Mouse (Mus musculus) heart, embryonic 14.5 days (tissue): ENCODE measurements around the gene Tmem268. TPM values are rescaled to one million over a fixed set of nuclear protein-coding genes. Genes with fewer than 3 reads are reported as not detected.

Source experiments
- ATAC-seq: fragments of 200-750 bp; cut with Nextera tagmentation; 2 replicates; pipeline ENCODE4 v1.8.0; 2017; ENCODE audit warnings: low read depth, moderate TSS enrichment; ENCODE audit not compliant: insufficient number of reproducible peaks, insufficient read depth, low FRiP score
- H3K27ac ChIP-seq, 2 experiments: fragments of 200-500 bp in 1 of 2; fragments of 300-500 bp in 1 of 2; sonication (generic) in 1 of 2; replicated peaks in 1 of 2; 2 replicates each; pipeline ENCODE4 v1.5.1; 2012 to 2014; ENCODE audit warnings: low read depth in 2 of 2, low read length in 2 of 2, control low read depth in 1 of 2, mild to moderate bottlenecking in 1 of 2, mixed read lengths in 1 of 2; ENCODE audit not compliant: control insufficient read depth in 1 of 2, insufficient read depth in 1 of 2
- H3K27me3 ChIP-seq: fragments of 300-500 bp; sonication (generic); 2 replicates; pipeline ENCODE4 v1.6.1; 2014; ENCODE audit warnings: mild to moderate bottlenecking, low read length, control low read depth; ENCODE audit not compliant: control insufficient read depth, insufficient read depth
- H3K36me3 ChIP-seq: fragments of 300-500 bp; sonication (generic); 2 replicates; pipeline ENCODE4 v1.6.1; 2014; ENCODE audit warnings: mild to moderate bottlenecking, control low read depth, low read length, mixed read lengths; ENCODE audit not compliant: control insufficient read depth, insufficient read depth
- H3K4me1 ChIP-seq, 2 experiments: fragments of 200-500 bp in 1 of 2; fragments of 300-500 bp in 1 of 2; sonication (generic) in 1 of 2; 2 replicates each; pipeline ENCODE4 v1.6.1; 2012 to 2014; ENCODE audit warnings: low read length in 2 of 2, control low read depth in 1 of 2, mixed read lengths in 1 of 2; ENCODE audit not compliant: control insufficient read depth in 2 of 2, insufficient read depth in 2 of 2
- H3K4me2 ChIP-seq: fragments of 300-500 bp; sonication (generic); 2 replicates; pipeline ENCODE4 v1.6.1; 2014; ENCODE audit warnings: mild to moderate bottlenecking, low read length
- H3K4me3 ChIP-seq, 2 experiments: fragments of 200-500 bp in 1 of 2; fragments of 300-500 bp in 1 of 2; sonication (generic) in 1 of 2; 2 replicates each; pipeline ENCODE4 v1.5.1; 2012 to 2014; ENCODE audit warnings: low read length in 2 of 2, mild to moderate bottlenecking in 2 of 2, control low read depth in 1 of 2, low read depth in 1 of 2, moderate library complexity in 1 of 2; ENCODE audit not compliant: control insufficient read depth in 1 of 2, insufficient read depth in 1 of 2
- H3K9ac ChIP-seq: fragments of 300-500 bp; sonication (generic); 2 replicates; pipeline ENCODE4 v1.6.1; 2014; ENCODE audit warnings: mild to moderate bottlenecking, low read length
- H3K9me3 ChIP-seq: fragments of 300-500 bp; sonication (generic); 2 replicates; pipeline ENCODE4 v1.6.1; 2016; ENCODE audit warnings: low read length, control low read depth; ENCODE audit not compliant: control insufficient read depth
- WGBS: fragments of 180-500 bp; shearing (Covaris S2); extraction: QIAGEN DNeasy Blood & Tissue Kit; methylation state at CpG from one replicate; pipeline ENCODE4 v1.1.7; 2014; 5-methylcytosine and 5-hydroxymethylcytosine counted together
- polyA plus RNA-seq: library from polyadenylated mRNA; unstranded; fragments of >200 nt; fragmentation: Nextera tagmentation; extraction: Ambion mirVana; gene quantifications from 2 replicates; pipeline ENCODE4 v1.2.1, GENCODE M21; 2014

The Tmem268 gene
- polyA plus RNA-seq, 1 experiment from 2014 or later = 5.6 TPM

DNA sequence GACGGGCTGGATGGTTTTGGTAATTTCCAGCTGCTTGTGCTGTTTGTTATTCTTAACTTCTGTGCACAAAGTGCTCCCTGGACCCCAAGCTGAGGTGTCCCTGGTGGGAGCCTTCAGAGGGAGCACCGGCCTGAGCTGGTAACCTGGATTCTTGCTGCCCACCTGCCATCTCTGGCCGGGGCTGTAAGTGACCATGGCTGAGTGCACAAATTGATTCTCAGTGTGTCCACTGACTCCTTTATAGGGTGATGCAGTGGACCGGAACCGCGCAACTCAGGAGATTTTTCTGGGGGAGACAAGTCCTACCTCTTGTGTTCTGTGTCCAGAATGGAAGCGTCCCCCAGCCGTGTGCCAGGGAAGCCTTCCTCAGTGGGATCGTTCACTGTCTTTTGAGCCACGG lies 26.6 kb downstream of the Tmem268 start:
- Histone ChIP-seq H3K4me2 (no peak overlapping the region), H3K4me1 (no peaks in the 10 kb centered on the region), H3K36me3 (no peaks in the 10 kb centered on the region), H3K4me3 (no peak overlapping the region), H3K9me3 (no peaks in the 10 kb centered on the region), H3K9ac (no peak overlapping the region), H3K27ac (no peak overlapping the region), H3K27me3 (no peaks in the 10 kb centered on the region)
- ATAC-seq = no peak
- WGBS = 87% methylated on average over 10 of the region's 10 CpGs

DNA sequence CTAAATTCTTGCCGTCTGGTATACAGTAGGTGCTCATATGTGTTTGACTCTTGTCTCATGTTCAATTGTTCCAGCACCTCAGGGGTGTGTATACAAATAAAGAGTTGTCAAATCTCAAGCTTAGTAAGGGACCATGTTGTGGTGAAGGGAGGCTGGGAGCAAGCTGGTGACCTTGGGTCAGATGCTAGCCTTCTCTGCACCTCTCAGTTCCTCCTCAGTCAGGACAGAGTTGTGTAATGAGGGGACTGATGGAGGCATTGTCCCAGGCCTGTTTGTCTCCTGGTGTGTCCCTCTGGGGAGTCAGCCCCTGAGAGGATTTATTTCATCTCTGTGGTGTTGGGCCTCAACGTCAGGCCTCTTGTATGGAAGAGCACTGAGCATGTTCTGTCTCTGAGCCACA lies 27.7 kb downstream of the Tmem268 start:
- H3K27me3 ChIP-seq = no peaks in the 10 kb centered on the region
- no peaks in the 10 kb centered on the region for H3K36me3 ChIP-seq
- H3K4me1 ChIP-seq = no peaks in the 10 kb centered on the region
- H3K4me3 ChIP-seq = no peak overlapping the region
- no peak overlapping the region for H3K9ac ChIP-seq
- 77% methylated on average over 2 of the region's 2 CpGs for WGBS
- ATAC-seq = no peak
- no peak overlapping the region for H3K4me2 ChIP-seq
- no peaks in the 10 kb centered on the region for H3K9me3 ChIP-seq
- no peak overlapping the region for H3K27ac ChIP-seq

DNA sequence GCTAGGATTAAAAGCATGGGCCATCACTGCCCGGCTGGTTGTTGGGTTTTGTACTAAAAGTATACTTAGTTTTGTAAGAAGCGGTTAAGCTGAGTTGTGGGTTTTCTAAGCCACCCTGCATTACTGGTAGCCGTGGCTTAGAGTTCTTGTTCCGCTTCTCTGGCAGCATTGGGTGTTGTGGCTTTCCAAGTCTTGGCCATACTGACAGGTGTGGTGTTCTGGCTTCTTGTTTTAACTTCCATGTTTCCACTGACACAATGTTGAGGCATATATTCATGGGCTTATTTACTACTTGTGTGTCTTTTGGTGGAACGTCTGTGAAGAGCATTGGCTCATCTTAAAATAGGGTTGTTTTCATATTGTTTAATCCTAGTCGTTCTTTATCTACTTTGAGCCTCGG lies 31.4 kb downstream of the Tmem268 start:
- Histone ChIP-seq H3K27ac (no peak overlapping the region), H3K9me3 (no peaks in the 10 kb centered on the region), H3K4me2 (no peak overlapping the region), H3K4me1 (peaks cover 5 to 8% of the 10 kb centered on the region in 2 experiments; a peak in 3 of 4 replicates), H3K9ac (no peak overlapping the region), H3K27me3 (no peaks in the 10 kb centered on the region), H3K4me3 (no peak overlapping the region), H3K36me3 (no peaks in the 10 kb centered on the region)
- WGBS = 75% methylated on average over 7 of the region's 7 CpGs
- ATAC-seq = no peak

DNA sequence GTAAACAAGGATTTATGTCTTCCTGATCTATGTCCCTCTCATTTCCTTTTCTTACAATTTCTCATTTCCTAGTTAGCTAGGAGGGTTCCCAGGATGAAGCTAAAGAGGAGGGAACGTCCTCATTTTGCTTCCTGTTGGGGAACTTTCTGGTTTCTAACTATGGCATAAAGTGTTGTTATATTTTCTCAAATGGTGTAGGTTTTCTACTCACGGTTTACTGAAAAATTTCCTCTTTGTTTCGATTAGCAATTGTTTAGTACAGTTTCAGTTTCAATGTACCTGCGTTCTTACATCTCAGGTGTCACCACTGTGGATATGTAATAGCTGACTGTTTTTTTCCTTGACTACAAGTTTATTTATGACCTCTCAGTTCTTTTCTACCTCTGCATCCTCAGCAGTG lies 32.0 kb downstream of the Tmem268 start:
- 81% methylated on average over 4 of the region's 4 CpGs for WGBS
- Histone ChIP-seq H3K9ac (no peak overlapping the region), H3K9me3 (no peaks in the 10 kb centered on the region), H3K4me2 (no peak overlapping the region), H3K36me3 (no peaks in the 10 kb centered on the region), H3K27ac (no peak overlapping the region), H3K4me1 (peaks cover 9 to 12% of the 10 kb centered on the region in 2 experiments), H3K27me3 (no peaks in the 10 kb centered on the region), H3K4me3 (no peak overlapping the region)
- no peak for ATAC-seq

GRCm38 (mm10) chr4:63594459-63595110 lies 36.0 kb downstream of the Tmem268 start:
- Histone ChIP-seq H3K27ac (peak overlapping the region in 1 of 2 experiments; percentile 44; a peak in 1 of 4 replicates), H3K4me2 (no peak overlapping the region), H3K4me3 (no peak overlapping the region), H3K36me3 (no peaks in the 10 kb centered on the region), H3K27me3 (no peaks in the 10 kb centered on the region), H3K9ac (no peak overlapping the region), H3K9me3 (no peaks in the 10 kb centered on the region; the same call in 1 of the 2 replicates), H3K4me1 (peaks cover 11 to 12% of the 10 kb centered on the region in 2 experiments)
- ATAC-seq = no peak
- 61% methylated on average over 5 of the region's 5 CpGs for WGBS

- no peak overlapping the region for H3K4me2 ChIP-seq
- no peaks in the 10 kb centered on the region for H3K36me3 ChIP-seq
- WGBS = 58% methylated on average over 10 of the region's 10 CpGs
- H3K4me3 ChIP-seq = no peak overlapping the region
- no peak for ATAC-seq
- no peaks in the 10 kb centered on the region for H3K27me3 ChIP-seq
- H3K9ac ChIP-seq = no peak overlapping the region
- H3K9me3 ChIP-seq = no peaks in the 10 kb centered on the region; the same call in 1 of the 2 replicates
- peaks cover 11 to 12% of the 10 kb centered on the region in 2 experiments for H3K4me1 ChIP-seq
- peak overlapping the region in 1 of 2 experiments; percentile 44; a peak in 1 of 4 replicates for H3K27ac ChIP-seq
Observed at GRCm38 (mm10) chr4:63595259-63595658, 36.7 kb downstream of the Tmem268 start.

DNA sequence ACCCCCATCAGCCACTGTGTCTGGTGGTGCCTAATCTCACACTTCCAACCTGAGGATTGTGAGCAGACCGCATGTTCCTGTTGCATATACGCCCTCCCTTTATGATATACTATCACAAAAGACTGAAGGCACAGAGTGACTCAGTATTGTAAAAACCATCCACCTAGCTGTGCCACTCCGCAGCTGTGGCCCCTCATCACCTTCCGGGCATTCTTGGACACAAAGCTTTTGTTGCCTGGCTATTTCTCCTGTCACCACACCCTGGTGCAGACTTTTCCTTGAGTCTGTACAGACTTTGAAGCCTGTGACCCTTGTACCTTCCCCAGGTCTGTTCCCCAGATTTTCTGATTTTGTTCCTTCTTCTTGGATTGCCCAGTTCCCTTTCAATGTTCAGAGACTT lies 37.4 kb downstream of the Tmem268 start:
- no peak overlapping the region for H3K27ac ChIP-seq
- H3K36me3 ChIP-seq = no peaks in the 10 kb centered on the region
- no peak overlapping the region for H3K4me3 ChIP-seq
- ATAC-seq = no peak
- H3K4me2 ChIP-seq = no peak overlapping the region
- H3K9ac ChIP-seq = no peak overlapping the region
- H3K27me3 ChIP-seq = no peaks in the 10 kb centered on the region
- WGBS = 87% methylated on average over 4 of the region's 4 CpGs
- H3K4me1 ChIP-seq = peaks cover 11 to 12% of the 10 kb centered on the region in 2 experiments
- no peaks in the 10 kb centered on the region; the same call in 1 of the 2 replicates for H3K9me3 ChIP-seq

DNA sequence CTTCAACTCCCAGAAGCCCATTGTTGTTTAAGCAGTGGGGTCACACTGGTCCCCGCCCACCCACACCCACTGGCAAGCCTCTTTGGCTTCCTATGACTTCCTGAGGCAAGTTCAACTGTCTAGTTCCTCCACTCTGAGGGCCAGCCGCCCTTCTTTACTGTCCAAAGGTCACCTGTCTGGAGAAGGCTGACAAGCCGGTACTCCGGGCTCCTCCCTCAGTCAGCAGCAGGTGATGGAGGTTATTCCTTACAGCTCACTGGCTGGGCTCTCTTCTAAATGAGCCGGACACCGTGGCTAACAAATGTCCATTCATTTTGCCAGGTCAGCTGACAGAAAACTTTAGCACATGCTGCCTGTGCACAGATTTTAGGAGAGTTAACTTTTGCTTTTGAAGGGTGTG lies 42.2 kb downstream of the Tmem268 start:
- Histone ChIP-seq H3K27me3 (no peaks in the 10 kb centered on the region), H3K9ac (no peak overlapping the region), H3K36me3 (no peaks in the 10 kb centered on the region), H3K4me3 (no peak overlapping the region), H3K4me1 (peaks cover 0 to 9% of the 10 kb centered on the region in 2 experiments; a peak in 3 of 4 replicates), H3K4me2 (no peak overlapping the region), H3K27ac (no peak overlapping the region), H3K9me3 (no peaks in the 10 kb centered on the region; the same call in 1 of the 2 replicates)
- no peak for ATAC-seq
- WGBS = 84% methylated on average over 6 of the region's 6 CpGs
